In genomic region chr11:111020211-111020610, GRCm38 (mm10) we compare ENCODE assay signal across 29 mouse cellular contexts. TPM values are rescaled to one million over a fixed set of nuclear protein-coding genes. Genes with fewer than 3 reads are reported as not detected.
"Had no signal": no experiment of that assay in that cellular context is flagged by ENCODE, and none has a peak within 500 bp of the region (broad histone marks: within the 10 kb centered on the region; RNA-seq: fewer than 3 reads in every experiment).

No protein-coding gene starts in this region.

- DNase-seq: gastrocnemius, adult 2 months; gastrocnemius, postnatal 14 days; gastrocnemius, postnatal 36 days; heart, adult 11 months; heart, adult 2 months; heart, postnatal 14 days; heart, postnatal 36 days; kidney, adult 11 months; kidney, adult 2 months; kidney, adult 9 months; kidney, postnatal 14 days; kidney, postnatal 36 days; layer of hippocampus, adult 9-11 months; layer of hippocampus, postnatal 36 days; left cerebral cortex, postnatal 4 days had no signal

- H3K4me2 ChIP-seq: heart, embryonic 11.5 days; heart, embryonic 13.5 days; heart, embryonic 15.5 days; hindbrain, embryonic 14.5 days; kidney, embryonic 15.5 days; limb, embryonic 13.5 days; limb, embryonic 15.5 days; liver, embryonic 12.5 days had no signal

- H3K9me3 ChIP-seq: heart, embryonic 13.5 days; heart, embryonic 15.5 days; kidney, embryonic 15.5 days; limb, embryonic 13.5 days; limb, embryonic 15.5 days; liver, embryonic 12.5 days had no signal

- H3K36me3 ChIP-seq: heart, embryonic 13.5 days; heart, embryonic 15.5 days; kidney, embryonic 15.5 days; limb, embryonic 13.5 days; limb, embryonic 15.5 days; liver, embryonic 12.5 days had no signal

- H3K9ac ChIP-seq: heart, embryonic 13.5 days; heart, embryonic 15.5 days; hindbrain, embryonic 14.5 days; kidney, embryonic 15.5 days; limb, embryonic 13.5 days; limb, embryonic 15.5 days; liver, embryonic 12.5 days; liver, embryonic 14.5 days had no signal

- ATAC-seq: hindbrain, postnatal 0 days; intestine, embryonic 16.5 days; liver, embryonic 12.5 days had no signal

- H3K27me3 ChIP-seq: heart, embryonic 13.5 days; heart, embryonic 15.5 days; kidney, embryonic 15.5 days; limb, embryonic 13.5 days; limb, embryonic 15.5 days; liver, embryonic 12.5 days had no signal

- H3K4me1 ChIP-seq: heart, embryonic 13.5 days; heart, embryonic 15.5 days; kidney, embryonic 15.5 days; limb, embryonic 15.5 days; liver, embryonic 12.5 days had no signal

- H3K27ac ChIP-seq: gastrocnemius, adult 2 months; heart, adult 2 months; heart, embryonic 13.5 days; heart, embryonic 15.5 days; hindbrain, embryonic 14.5 days; hindbrain, postnatal 0 days; kidney, embryonic 15.5 days; kidney, postnatal 0 days; limb, embryonic 13.5 days; limb, embryonic 15.5 days; liver, embryonic 12.5 days; liver, embryonic 14.5 days had no signal

- H3K4me3 ChIP-seq: gastrocnemius, adult 2 months; heart, adult 2 months; heart, embryonic 13.5 days; heart, embryonic 15.5 days; kidney, embryonic 15.5 days; limb, embryonic 13.5 days; limb, embryonic 15.5 days; liver, embryonic 12.5 days had no signal

RNA-seq across cellular contexts. Expression of gene Kcnj16, which starts 52.4 kb away (rescaled TPM):
- polyA plus RNA-seq: heart, adult 2 months; heart, embryonic 13.5 days; heart, embryonic 15.5 days; heart, postnatal 0 days; hindbrain, embryonic 11.5 days; limb, embryonic 13.5 days; limb, embryonic 15.5 days; liver, embryonic 12.5 days had no signal
